Mouse (Mus musculus) intestine, embryonic 15.5 days (tissue): ENCODE results near the gene Ccdc15. TPM values are rescaled to one million over a fixed set of nuclear protein-coding genes. Genes with fewer than 3 reads are reported as not detected.
A peak's percentile ranks its signal among the peaks of the same experiment; 100 is the strongest.

Experiments
- ATAC-seq: fragments of 200-750 bp; cut with Nextera tagmentation; 2 replicates; pipeline ENCODE4 v1.8.0; 2017; ENCODE audit warnings: moderate TSS enrichment, moderate library complexity
- H3K27ac ChIP-seq: fragments of 300-500 bp; sonication (generic); 2 replicates; pipeline ENCODE4 v1.5.1; 2015; ENCODE audit warnings: mild to moderate bottlenecking, inconsistent platforms
- H3K27me3 ChIP-seq: fragments of 300-500 bp; sonication (generic); replicated peaks from 2 replicates; pipeline ENCODE4 v1.6.1; 2015; ENCODE audit warnings: inconsistent platforms
- H3K36me3 ChIP-seq: fragments of 300-500 bp; sonication (generic); 2 replicates; pipeline ENCODE4 v1.6.1; 2015; ENCODE audit warnings: inconsistent platforms
- H3K4me1 ChIP-seq: fragments of 300-500 bp; sonication (generic); replicated peaks from 2 replicates; pipeline ENCODE4 v1.6.1; 2015; ENCODE audit warnings: inconsistent platforms
- H3K4me2 ChIP-seq: fragments of 300-500 bp; sonication (generic); replicated peaks from 2 replicates; pipeline ENCODE4 v1.6.1; 2015; ENCODE audit warnings: mild to moderate bottlenecking, inconsistent platforms
- H3K4me3 ChIP-seq: fragments of 300-500 bp; sonication (generic); replicated peaks from 2 replicates; pipeline ENCODE4 v1.5.1; 2015; ENCODE audit warnings: inconsistent platforms
- H3K9ac ChIP-seq: fragments of 300-500 bp; sonication (generic); 2 replicates; pipeline ENCODE4 v1.6.1; 2015; ENCODE audit warnings: inconsistent platforms
- H3K9me3 ChIP-seq: fragments of 300-500 bp; sonication (generic); 2 replicates; pipeline ENCODE4 v1.6.1; 2016; ENCODE audit warnings: inconsistent platforms
- WGBS: fragments of 180-500 bp; shearing (Covaris S2); methylation state at CpG from one replicate; pipeline ENCODE4 v1.1.7; 2015; 5-methylcytosine and 5-hydroxymethylcytosine counted together
- polyA plus RNA-seq: library from polyadenylated mRNA; unstranded; fragments of >200 nt; fragmentation: Nextera tagmentation; extraction: Ambion mirVana; gene quantifications from 2 replicates; pipeline ENCODE4 v1.2.1, GENCODE M21; 2015

Gene Ccdc15
- polyA plus RNA-seq = 5.0 and 6.1 TPM in 2 replicates

DNA sequence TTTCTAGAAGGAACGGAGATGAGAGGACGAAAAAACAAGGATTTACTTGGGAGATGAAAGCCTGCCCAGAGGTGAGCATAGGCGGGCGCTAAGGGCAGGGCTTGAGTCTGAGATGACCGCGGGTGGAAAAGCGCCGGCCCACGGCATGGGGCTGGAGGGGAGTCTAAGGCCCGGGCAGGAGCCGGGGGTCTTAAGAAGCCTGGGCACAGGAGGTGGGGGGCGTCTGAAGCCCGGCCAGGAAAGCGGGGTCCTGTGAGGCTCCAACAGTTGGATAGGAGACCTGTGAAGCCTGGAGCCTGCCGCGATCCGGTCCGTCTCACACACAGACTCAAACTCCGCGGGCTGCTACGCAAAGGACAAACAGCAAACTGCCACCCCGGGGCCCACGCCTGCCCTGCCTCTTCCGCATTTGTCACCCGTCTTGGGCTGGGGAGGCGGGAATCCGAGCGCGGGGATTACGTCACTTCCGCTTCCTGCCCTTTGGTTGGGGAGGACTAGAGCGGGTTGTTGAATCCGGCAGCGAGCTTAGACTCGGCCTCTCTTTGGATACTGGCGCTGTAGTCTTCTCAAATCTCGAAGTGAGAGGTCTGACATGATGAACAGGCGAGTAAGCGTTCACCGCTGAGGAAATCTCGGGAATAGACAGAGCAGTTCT, at the start of gene Ccdc15:
Gene Ccdc15 (minus strand): TSS at position 445 of the 655 bp plus-strand sequence.
- peak within 1 kb of the TSS; percentile 92 for H3K9ac ChIP-seq
- H3K4me3 ChIP-seq = peak within 1 kb of the TSS; percentile 78
- H3K9me3 ChIP-seq = no peaks in the 10 kb centered on the region
- H3K27ac ChIP-seq = peak within 1 kb of the TSS; percentile 94
- WGBS = under 1% methylated on average over 41 of the region's 41 CpGs
- H3K4me2 ChIP-seq = peak within 1 kb of the TSS; percentile 82
- no peaks in the 10 kb centered on the region for H3K36me3 ChIP-seq
- H3K27me3 ChIP-seq = no peaks in the 10 kb centered on the region
- H3K4me1 ChIP-seq = no peaks in the 10 kb centered on the region
- ATAC-seq = peak; percentile 99

DNA sequence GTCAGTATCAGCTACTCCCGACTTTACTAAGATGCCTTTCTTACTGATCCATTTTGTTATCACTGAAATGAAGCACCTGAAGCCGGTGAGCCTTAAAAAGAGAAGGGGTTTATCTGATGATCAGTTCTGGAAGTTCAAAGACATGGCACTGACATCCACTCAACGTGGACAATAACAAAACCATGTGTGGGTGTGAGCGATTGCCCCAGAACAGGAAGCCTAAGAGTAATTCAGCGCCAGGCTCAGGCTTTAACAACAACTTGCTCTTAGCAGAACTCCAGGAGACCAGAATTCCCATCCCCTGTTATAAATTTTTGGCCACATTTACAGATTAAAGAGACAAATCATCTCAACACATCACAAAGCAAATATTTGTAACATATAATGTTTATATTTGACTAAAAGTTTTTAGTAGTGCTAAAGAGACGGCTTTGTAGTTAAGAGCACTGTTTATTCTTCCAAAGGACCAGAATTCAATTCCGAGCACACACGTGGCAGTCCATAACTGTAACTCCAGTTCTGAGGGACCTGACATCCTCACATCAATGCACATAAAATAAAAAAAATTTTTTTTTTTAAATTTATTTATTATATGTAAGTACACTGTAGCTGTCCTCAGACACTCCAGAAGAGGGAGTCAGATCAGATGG, 45.4 kb upstream of the Ccdc15 start:
- no peak for ATAC-seq
- H3K4me3 ChIP-seq = no peak overlapping the region
- WGBS = 49% methylated on average over 8 of the region's 8 CpGs

GRCm38 (mm10) chr9:37392071-37392470, 43.8 kb upstream of the Ccdc15 start:
- no peaks in the 10 kb centered on the region for H3K4me1 ChIP-seq
- H3K4me3 ChIP-seq = no peak overlapping the region
- H3K36me3 ChIP-seq = no peaks in the 10 kb centered on the region
- no peak for ATAC-seq
- no peaks in the 10 kb centered on the region for H3K9me3 ChIP-seq
- H3K27me3 ChIP-seq = peaks cover under 1% of the 10 kb centered on the region; the same call in 1 of the 2 replicates
- H3K27ac ChIP-seq = no peak overlapping the region
- H3K4me2 ChIP-seq = no peak overlapping the region
- H3K9ac ChIP-seq = no peak overlapping the region
- WGBS = 73% methylated on average over 2 of the region's 2 CpGs

More for the DNA sequence above, 45.4 kb upstream of the Ccdc15 start:
- no peaks in the 10 kb centered on the region for H3K27me3 ChIP-seq
- no peak overlapping the region for H3K4me2 ChIP-seq
- H3K9ac ChIP-seq = no peak overlapping the region
- H3K4me1 ChIP-seq = no peaks in the 10 kb centered on the region
- no peak overlapping the region for H3K27ac ChIP-seq
- H3K36me3 ChIP-seq = no peaks in the 10 kb centered on the region
- no peaks in the 10 kb centered on the region for H3K9me3 ChIP-seq

DNA sequence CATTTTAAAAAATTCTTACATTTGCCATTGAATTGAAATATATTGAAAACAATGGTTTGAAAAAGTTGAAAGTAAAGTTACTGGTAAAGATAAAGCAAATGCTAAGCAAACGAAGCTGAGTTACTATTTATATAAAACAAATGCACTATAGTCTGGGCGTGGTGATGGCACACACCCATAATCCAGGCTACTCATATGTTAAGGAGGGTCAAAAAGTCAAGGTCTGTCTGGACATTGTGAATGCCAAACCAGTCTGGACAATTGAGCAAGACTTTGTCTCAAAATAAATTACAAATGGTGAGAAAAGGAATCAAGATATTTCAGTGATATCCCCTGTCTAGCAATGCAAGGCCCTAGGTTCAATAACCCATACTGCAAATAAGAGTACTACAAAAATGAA, 42.7 kb upstream of the Ccdc15 start:
- no peaks in the 10 kb centered on the region for H3K9me3 ChIP-seq
- no peak overlapping the region for H3K27ac ChIP-seq
- no peak overlapping the region for H3K4me3 ChIP-seq
- WGBS = 62% methylated on average over 2 of the region's 2 CpGs
- no peak overlapping the region for H3K4me2 ChIP-seq
- no peaks in the 10 kb centered on the region for H3K36me3 ChIP-seq
- no peak for ATAC-seq
- H3K4me1 ChIP-seq = no peaks in the 10 kb centered on the region
- H3K27me3 ChIP-seq = peaks cover 7% of the 10 kb centered on the region
- H3K9ac ChIP-seq = no peak overlapping the region

- Histone ChIP-seq H3K4me1 (0 out of 2 replicates have a peak, but pooled peaks cover 7% of the 10 kb centered on the region), H3K9ac (peak overlapping the region; percentile 50), H3K4me3 (peak overlapping the region; percentile 39), H3K9me3 (no peaks in the 10 kb centered on the region), H3K4me2 (peak overlapping the region; percentile 92), H3K27me3 (peaks cover 29% of the 10 kb centered on the region), H3K36me3 (no peaks in the 10 kb centered on the region), H3K27ac (no peak overlapping the region)
- 5% methylated on average over 54 of the region's 54 CpGs for WGBS
- peak; percentile 87 for ATAC-seq
These were observed 36.3 kb upstream of the Ccdc15 start for GRCm38 (mm10) chr9:37384284-37385182.

DNA sequence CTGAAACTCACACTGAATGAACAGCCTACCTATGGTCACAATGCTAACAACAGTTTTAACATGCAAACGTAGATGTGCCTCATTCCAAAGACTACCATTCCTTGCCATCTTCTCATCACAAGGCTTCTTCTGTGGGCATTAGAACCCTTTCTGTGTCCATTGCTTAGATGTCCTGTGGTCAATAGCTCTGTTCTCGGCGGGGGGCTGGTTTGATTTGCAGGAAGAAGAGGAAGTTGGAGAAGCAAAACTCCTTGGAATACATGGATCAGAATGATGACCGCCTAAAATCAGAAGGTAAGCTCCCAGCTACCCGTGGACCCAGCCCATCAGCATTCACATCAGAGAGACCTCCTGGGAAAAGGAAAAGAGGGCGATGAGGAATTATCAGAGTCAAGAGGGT, 34.9 kb upstream of the Ccdc15 start:
- Histone ChIP-seq H3K4me1 (0 out of 2 replicates have a peak, but pooled peaks cover 7% of the 10 kb centered on the region), H3K9ac (no peak overlapping the region), H3K27ac (no peak overlapping the region), H3K27me3 (peaks cover 29% of the 10 kb centered on the region), H3K36me3 (no peaks in the 10 kb centered on the region), H3K9me3 (no peaks in the 10 kb centered on the region), H3K4me2 (no peak overlapping the region), H3K4me3 (no peak overlapping the region)
- WGBS = 93% methylated on average over 6 of the region's 6 CpGs
- no peak for ATAC-seq

- Histone ChIP-seq H3K9ac (no peak overlapping the region), H3K36me3 (no peaks in the 10 kb centered on the region), H3K27me3 (no peaks in the 10 kb centered on the region), H3K27ac (no peak overlapping the region), H3K4me2 (no peak overlapping the region), H3K4me1 (no peaks in the 10 kb centered on the region), H3K9me3 (no peaks in the 10 kb centered on the region), H3K4me3 (no peak overlapping the region)
- 90% methylated on average over 5 of the region's 5 CpGs for WGBS
- ATAC-seq = no peak
These were observed 27.5 kb upstream of the Ccdc15 start for GRCm38 (mm10) chr9:37375718-37376117.

DNA sequence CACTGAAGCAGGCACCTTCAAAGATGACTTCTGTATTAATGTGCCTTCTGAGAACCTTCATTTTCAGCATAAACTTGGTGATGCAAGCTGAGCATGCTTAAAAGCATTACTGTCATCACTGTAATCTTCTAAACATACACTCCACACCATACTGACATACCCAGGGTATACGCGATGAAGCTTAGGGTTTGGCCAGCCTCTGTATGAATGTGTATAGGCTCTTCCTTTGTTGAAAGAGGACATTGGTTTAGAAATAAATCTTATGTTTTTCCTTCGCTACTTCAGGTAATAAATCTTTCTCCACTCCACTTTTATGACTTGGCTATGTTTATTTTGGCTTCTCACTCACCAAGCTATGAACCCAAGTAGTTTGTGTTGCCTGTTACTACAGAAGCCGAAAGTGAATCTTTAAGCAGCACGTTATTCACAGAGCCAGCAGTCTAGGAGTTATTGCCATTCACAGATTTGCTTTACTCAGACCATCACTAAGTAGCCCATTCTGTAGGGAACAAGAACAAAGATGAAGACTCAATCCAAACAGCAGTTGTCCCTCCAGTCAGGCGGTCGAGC, 23.1 kb upstream of the Ccdc15 start:
- Histone ChIP-seq H3K9ac (no peak overlapping the region), H3K36me3 (no peaks in the 10 kb centered on the region), H3K27me3 (no peaks in the 10 kb centered on the region), H3K4me3 (no peak overlapping the region), H3K9me3 (no peaks in the 10 kb centered on the region), H3K27ac (no peak overlapping the region), H3K4me2 (no peak overlapping the region), H3K4me1 (no peaks in the 10 kb centered on the region)
- no peak for ATAC-seq
- 54% methylated on average over 7 of the region's 7 CpGs for WGBS

- Histone ChIP-seq H3K27me3 (no peaks in the 10 kb centered on the region), H3K9me3 (no peaks in the 10 kb centered on the region), H3K4me1 (no peaks in the 10 kb centered on the region), H3K36me3 (no peaks in the 10 kb centered on the region), H3K4me3 (no peak overlapping the region), H3K4me2 (no peak overlapping the region; the same call in 1 of the 2 replicates), H3K9ac (no peak overlapping the region), H3K27ac (peak overlapping the region; percentile 54; the same call in 1 of the 2 replicates)
- peak; percentile 40 for ATAC-seq
- 70% methylated on average over 8 of the region's 8 CpGs for WGBS
These were observed 20.6 kb upstream of the Ccdc15 start for GRCm38 (mm10) chr9:37368860-37369259.

DNA sequence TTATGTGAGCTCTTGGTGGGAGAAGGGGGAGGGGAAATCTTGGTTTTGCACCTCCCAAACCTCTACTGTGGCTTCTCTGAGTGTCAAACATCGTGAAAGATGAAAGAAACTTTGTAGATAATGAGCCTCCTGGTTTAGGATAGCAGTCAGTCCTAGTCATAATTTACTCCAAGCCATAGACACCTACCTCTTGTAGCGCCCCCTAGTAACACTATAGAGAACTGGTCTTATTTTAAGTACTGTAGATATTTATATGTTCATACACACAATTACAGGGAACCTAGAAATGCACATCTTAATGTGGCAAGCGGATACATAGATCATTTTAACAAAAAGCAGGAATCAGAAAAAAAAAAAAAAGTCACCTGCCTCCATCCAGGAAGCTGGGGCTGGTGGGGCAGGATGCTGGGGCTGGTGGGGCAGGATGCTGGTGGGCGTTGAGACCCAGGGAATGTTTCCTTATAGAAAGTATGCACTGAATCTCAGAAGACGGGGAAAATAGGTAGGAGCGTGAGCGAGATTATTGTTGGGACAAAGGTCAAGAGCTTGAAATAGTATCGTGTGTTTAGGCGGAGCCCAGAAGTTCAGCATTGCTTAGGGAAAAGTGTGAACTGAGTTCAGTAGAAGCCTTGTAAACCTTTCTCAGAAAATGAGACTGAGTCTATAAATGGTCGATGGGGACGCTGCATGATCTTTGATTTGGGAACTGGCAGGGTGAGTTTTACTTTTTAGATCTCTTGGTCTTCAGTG, 20.0 kb upstream of the Ccdc15 start:
- Histone ChIP-seq H3K27me3 (no peaks in the 10 kb centered on the region), H3K4me2 (no peak overlapping the region; the same call in 1 of the 2 replicates), H3K27ac (peak overlapping the region; percentile 54; the same call in 1 of the 2 replicates), H3K4me1 (no peaks in the 10 kb centered on the region), H3K9me3 (no peaks in the 10 kb centered on the region), H3K4me3 (no peak overlapping the region), H3K36me3 (no peaks in the 10 kb centered on the region), H3K9ac (no peak overlapping the region)
- 61% methylated on average over 11 of the region's 11 CpGs for WGBS
- ATAC-seq = peak; percentile 82

GRCm38 (mm10) chr9:37367301-37368080, 19.3 kb upstream of the Ccdc15 start, which contains the start of gene Hepacam:
TSS of gene Hepacam (plus strand) at chr9:37367351.
- no peak within 1 kb of the TSS for H3K4me3 ChIP-seq
- H3K36me3 ChIP-seq = no peaks in the 10 kb centered on the region
- H3K27ac ChIP-seq = no peak within 1 kb of the TSS
- H3K4me2 ChIP-seq = no peak within 1 kb of the TSS
- no peaks in the 10 kb centered on the region for H3K4me1 ChIP-seq
- H3K27me3 ChIP-seq = no peaks in the 10 kb centered on the region
- WGBS = 84% methylated on average over 17 of the region's 17 CpGs
- ATAC-seq = no peak
- no peaks in the 10 kb centered on the region for H3K9me3 ChIP-seq
- no peak within 1 kb of the TSS for H3K9ac ChIP-seq
